Mouse (Mus musculus) heart, adult 2 months (tissue): ENCODE measurements around the gene Slc28a3. TPM values are rescaled to one million over a fixed set of nuclear protein-coding genes. Genes with fewer than 3 reads are reported as not detected.

Experiments
- DNase-seq, 2 experiments: peaks; one replicate each; pipeline ENCODE4 v3.0.0; 2021
- H3K27ac ChIP-seq: fragments of 200-600 bp; 2 replicates; pipeline ENCODE4 v1.8.1; 2022
- H3K27me3 ChIP-seq: fragments of 200-500 bp; 2 replicates; pipeline ENCODE4 v1.6.1; 2012; ENCODE audit warnings: mild to moderate bottlenecking, low read length, inconsistent platforms, mixed read lengths; ENCODE audit not compliant: control insufficient read depth, insufficient read depth
- H3K36me3 ChIP-seq: fragments of 200-500 bp; 2 replicates; pipeline ENCODE4 v1.6.1; 2012; ENCODE audit warnings: low read length, inconsistent platforms; ENCODE audit not compliant: control insufficient read depth, insufficient read depth
- H3K4me1 ChIP-seq: fragments of 200-500 bp; 2 replicates; pipeline ENCODE4 v1.6.1; 2011; ENCODE audit warnings: low read length; ENCODE audit not compliant: control insufficient read depth, insufficient read depth
- H3K4me3 ChIP-seq: fragments of 200-600 bp; 2 replicates; pipeline ENCODE4 v1.8.1; 2022
- H3K79me2 ChIP-seq: fragments of 200-500 bp; replicated peaks from 2 replicates; pipeline ENCODE4 v1.6.1; 2012; ENCODE audit warnings: mild to moderate bottlenecking, inconsistent platforms, low read length, moderate library complexity, mixed read lengths; ENCODE audit not compliant: control insufficient read depth, insufficient read depth
- H3K9ac ChIP-seq: fragments of 200-500 bp; 2 replicates; pipeline ENCODE4 v1.6.1; 2012; ENCODE audit warnings: low read depth, mild to moderate bottlenecking, control low read depth, inconsistent platforms, low read length, mixed read lengths
- CTCF ChIP-seq: fragments of 200-600 bp; IDR thresholded peaks from 2 replicates; pipeline ENCODE4 v1.8.1; 2022; ENCODE audit warnings: antibody characterized with exemption, mild to moderate bottlenecking, moderate library complexity
- EP300 ChIP-seq: fragments of 200-500 bp; IDR thresholded peaks from 2 replicates; pipeline ENCODE4 v1.6.1; 2011; ENCODE audit warnings: low read depth, low read length, control low read depth; ENCODE audit not compliant: insufficient read depth
- POLR2A ChIP-seq: fragments of 200-500 bp; IDR thresholded peaks from 2 replicates; pipeline ENCODE4 v1.6.1; 2011; ENCODE audit warnings: mild to moderate bottlenecking, low read depth, low read length, control low read depth; ENCODE audit not compliant: insufficient read depth
- WGBS: fragments of 180-500 bp; shearing (Covaris S2); methylation state at CpG from one replicate; pipeline ENCODE4 v1.1.7; 2018; 5-methylcytosine and 5-hydroxymethylcytosine counted together
- intact Hi-C: fragments of 180-260 bp; cut with DNase I; formaldehyde crosslinking; loops from one replicate; pipeline ENCODE4 v1.15.1; 2025
- polyA plus RNA-seq: library from polyadenylated mRNA; depleted of rRNA; stranded (reverse); fragments of >200 nt; gene quantifications from 2 replicates; pipeline ENCODE4 v1.2.3, GENCODE M21; 2012
- total RNA-seq, 2 experiments: library from RNA; stranded (reverse); gene quantifications; 2 replicates each; pipeline ENCODE4 v1.2.3; 2021

Gene Slc28a3
- total and polyA plus RNA-seq, 3 experiments, result 0.12 TPM; not detected in 2

- Histone ChIP-seq H3K79me2 (no peaks in the 10 kb centered on the region), H3K4me1 (no peaks in the 10 kb centered on the region), H3K4me3 (no peak overlapping the region), H3K36me3 (no peaks in the 10 kb centered on the region), H3K27ac (no peak overlapping the region), H3K27me3 (no peaks in the 10 kb centered on the region), H3K9ac (no peak overlapping the region)
- WGBS, result 92% methylated on average over 6 of the region's 6 CpGs
- intact Hi-C loops, result no loop called here
- no peak for DNase-seq
- TF ChIP-seq POLR2A (no peak), EP300 (no peak), CTCF (no peak)
Measured at GRCm38 (mm10) chr13:58537232-58537915, 73.3 kb downstream of the Slc28a3 start.

GRCm38 (mm10) chr13:58536466-58537231 lies 74.0 kb downstream of the Slc28a3 start:
- WGBS, result 79% methylated on average over 2 of the region's 2 CpGs
- no peaks in the 10 kb centered on the region for H3K27me3 ChIP-seq
- no peaks in the 10 kb centered on the region for H3K36me3 ChIP-seq
- intact Hi-C loops, result no loop called here
- no peak for DNase-seq
- no peak overlapping the region for H3K27ac ChIP-seq
- H3K79me2 ChIP-seq, result no peaks in the 10 kb centered on the region
- H3K9ac ChIP-seq, result no peak overlapping the region
- H3K4me1 ChIP-seq, result no peaks in the 10 kb centered on the region
- no peak overlapping the region for H3K4me3 ChIP-seq
- no peak for TF ChIP-seq CTCF
- TF ChIP-seq POLR2A, result no peak
- no peak for TF ChIP-seq EP300

GRCm38 (mm10) chr13:58535321-58535720 lies 75.4 kb downstream of the Slc28a3 start:
- intact Hi-C loops, result no loop called here
- no peak overlapping the region for H3K9ac ChIP-seq
- H3K79me2 ChIP-seq, result no peaks in the 10 kb centered on the region
- TF ChIP-seq EP300 (no peak), POLR2A (no peak), CTCF (no peak)
- DNase-seq, result no peak
- no peaks in the 10 kb centered on the region for H3K4me1 ChIP-seq
- no peaks in the 10 kb centered on the region for H3K36me3 ChIP-seq
- H3K27me3 ChIP-seq, result no peaks in the 10 kb centered on the region
- no peak overlapping the region for H3K4me3 ChIP-seq
- no peak overlapping the region for H3K27ac ChIP-seq
- 69% methylated on average over 2 of the region's 2 CpGs for WGBS

GRCm38 (mm10) chr13:58534861-58535260 lies 75.8 kb downstream of the Slc28a3 start:
- TF ChIP-seq EP300, result no peak
- no peak for TF ChIP-seq CTCF
- no peak for TF ChIP-seq POLR2A
- H3K36me3 ChIP-seq, result no peaks in the 10 kb centered on the region
- no peak overlapping the region for H3K27ac ChIP-seq
- H3K4me3 ChIP-seq, result no peak overlapping the region
- DNase-seq, result no peak
- no peaks in the 10 kb centered on the region for H3K4me1 ChIP-seq
- no peaks in the 10 kb centered on the region for H3K79me2 ChIP-seq
- H3K9ac ChIP-seq, result no peak overlapping the region
- 51% methylated on average over 3 of the region's 3 CpGs for WGBS
- no peaks in the 10 kb centered on the region for H3K27me3 ChIP-seq
- intact Hi-C loops, result no loop called here

GRCm38 (mm10) chr13:58534216-58534841 lies 76.3 kb downstream of the Slc28a3 start:
- Histone ChIP-seq H3K4me1 (no peaks in the 10 kb centered on the region), H3K9ac (no peak overlapping the region), H3K27ac (no peak overlapping the region), H3K27me3 (no peaks in the 10 kb centered on the region), H3K79me2 (no peaks in the 10 kb centered on the region), H3K36me3 (no peaks in the 10 kb centered on the region), H3K4me3 (no peak overlapping the region)
- WGBS, result 64% methylated on average over 7 of the region's 7 CpGs
- DNase-seq, result no peak
- intact Hi-C loops, result no loop called here
- no peak for TF ChIP-seq CTCF
- no peak for TF ChIP-seq POLR2A
- TF ChIP-seq EP300, result no peak

GRCm38 (mm10) chr13:58524581-58524980 lies 86.1 kb downstream of the Slc28a3 start:
- Histone ChIP-seq H3K4me1 (peaks cover 4% of the 10 kb centered on the region), H3K27me3 (peaks cover 1% of the 10 kb centered on the region; the same call in 1 of the 2 replicates), H3K9ac (no peak overlapping the region), H3K4me3 (no peak overlapping the region), H3K27ac (no peak overlapping the region), H3K79me2 (no peaks in the 10 kb centered on the region), H3K36me3 (no peaks in the 10 kb centered on the region)
- WGBS, result 95% methylated on average over 3 of the region's 3 CpGs
- TF ChIP-seq CTCF (no peak), POLR2A (no peak), EP300 (no peak)
- intact Hi-C loops, result no loop called here
- DNase-seq, result no peak
